Mouse (Mus musculus) frontal cortex, adult (tissue): Measurements from ENCODE around the gene Dst.
A peak's percentile ranks its signal among the peaks of the same experiment; 100 is the strongest.

Experiments used
- ATAC-seq: cut with Nextera tagmentation; 2 replicates; pipeline ENCODE4 v1.9.2; 2017; ENCODE audit warnings: mild to moderate bottlenecking, moderate library complexity, mixed read lengths; ENCODE audit not compliant: low TSS enrichment

Gene Dst

DNA sequence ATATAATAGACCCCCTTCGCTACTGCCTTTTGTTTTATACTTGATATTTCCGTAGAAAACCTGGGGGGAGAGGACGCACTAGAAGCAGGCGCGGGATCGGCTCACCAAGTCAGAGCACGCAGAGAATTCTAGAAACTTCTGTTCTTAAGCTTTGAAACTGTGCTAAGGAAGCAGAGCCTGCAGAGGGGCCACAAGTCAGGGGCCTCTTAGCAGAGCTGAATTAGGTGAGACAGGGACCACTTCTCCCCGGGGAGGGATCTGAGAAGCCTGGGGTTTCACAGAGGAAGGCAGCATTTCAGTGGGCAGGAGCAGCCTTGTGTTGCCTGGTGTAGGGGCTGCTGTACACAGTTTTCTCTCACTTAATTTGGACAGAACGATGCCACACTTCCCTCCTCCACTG, 115.1 kb downstream of the Dst start:
- 0 out of 2 replicates have a peak, but pooled peaks have one; percentile 22 for ATAC-seq

DNA sequence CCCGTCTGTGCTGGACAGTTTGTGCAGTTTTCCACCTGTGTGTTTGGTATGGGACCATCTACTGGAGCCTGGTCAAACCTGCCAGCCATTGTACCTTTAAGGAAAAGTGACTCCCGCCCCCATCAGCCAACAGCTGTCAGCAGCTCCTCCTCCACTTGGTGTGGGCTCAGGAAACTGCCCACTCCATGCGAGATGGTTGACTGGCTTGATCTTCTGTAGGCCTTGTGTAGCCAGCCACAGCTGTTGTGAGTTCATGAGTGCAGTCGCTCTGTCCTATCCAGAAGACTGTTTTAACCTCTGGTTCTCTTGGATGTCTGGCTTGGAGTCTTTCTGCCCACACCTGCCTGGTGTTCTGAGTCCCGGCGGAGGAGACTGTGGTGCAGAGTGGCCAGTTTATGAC, 117.9 kb downstream of the Dst start:
- ATAC-seq = no peak

DNA sequence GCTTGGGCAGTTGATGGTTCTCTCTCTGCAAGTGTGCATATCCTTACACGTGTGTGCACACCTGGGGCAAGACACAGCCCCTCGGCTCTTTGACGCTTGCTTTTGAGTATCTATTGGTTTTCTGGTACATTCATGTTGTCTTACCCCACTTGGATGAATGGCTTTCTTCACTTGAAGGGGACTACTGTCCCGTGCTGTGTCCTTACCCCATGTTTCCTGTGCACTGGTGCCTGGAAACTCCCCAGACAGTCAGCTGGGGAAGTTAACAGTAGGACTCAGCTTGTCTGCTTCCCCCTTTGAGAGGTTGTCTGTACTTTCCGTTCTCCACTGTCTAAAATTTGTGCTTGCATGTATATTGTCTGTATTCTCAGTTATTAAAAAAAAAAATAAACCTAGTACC, 120.7 kb downstream of the Dst start:
- ATAC-seq = peak; percentile 13; the same call in 1 of the 2 replicates

DNA sequence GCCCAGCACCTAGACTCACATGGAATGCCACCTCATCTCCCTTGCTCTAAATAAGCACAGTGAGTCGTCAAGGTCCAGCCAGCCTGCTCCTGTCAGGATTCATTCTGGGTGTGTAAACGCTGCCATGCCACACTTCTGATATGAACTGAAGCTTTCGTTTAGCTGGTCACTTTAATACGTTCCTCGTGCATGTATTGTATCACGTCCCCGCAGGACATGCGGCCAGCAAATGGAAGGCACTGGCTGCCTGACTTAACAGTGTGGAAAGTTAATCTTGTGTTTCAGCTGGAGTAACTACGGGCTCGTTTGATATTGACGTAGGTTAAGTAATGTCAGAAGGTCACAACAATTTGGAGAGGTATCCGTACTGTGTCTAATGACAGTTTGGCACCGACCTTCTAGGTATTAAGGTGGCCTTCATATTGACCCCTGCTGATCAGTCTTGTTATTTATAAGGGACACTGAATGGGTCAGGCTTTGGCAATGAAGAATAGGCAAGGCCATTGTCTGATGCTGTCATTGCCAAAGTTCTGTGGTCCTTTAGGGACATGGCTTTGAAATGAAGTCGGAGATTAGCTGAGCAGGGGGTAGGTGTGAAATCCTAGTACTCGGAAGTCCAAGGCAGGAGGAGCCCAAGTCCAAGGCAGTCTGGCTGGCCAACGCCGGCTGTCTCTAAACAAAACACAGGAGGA, 122.5 kb downstream of the Dst start:
- no peak for ATAC-seq

DNA sequence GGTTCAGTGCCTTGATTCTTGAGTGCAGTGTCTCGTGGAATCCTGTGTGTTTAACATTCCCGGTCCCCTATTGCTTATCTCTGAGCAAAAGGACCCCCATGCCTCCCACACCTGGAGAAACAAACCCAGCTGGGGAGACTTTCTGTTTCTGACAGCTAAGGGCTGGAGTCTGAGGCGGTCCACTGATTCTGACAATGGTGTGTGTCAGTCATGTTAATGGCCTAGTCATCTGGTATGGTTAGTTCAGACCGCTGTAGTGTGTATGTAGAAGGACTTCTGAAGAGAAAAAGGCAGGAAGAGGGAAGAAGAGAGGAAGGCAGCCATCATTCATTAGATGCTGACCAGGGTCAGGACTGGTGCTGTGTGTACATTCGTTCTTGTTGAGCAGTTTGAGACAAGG, 125.0 kb downstream of the Dst start:
- ATAC-seq = no peak

DNA sequence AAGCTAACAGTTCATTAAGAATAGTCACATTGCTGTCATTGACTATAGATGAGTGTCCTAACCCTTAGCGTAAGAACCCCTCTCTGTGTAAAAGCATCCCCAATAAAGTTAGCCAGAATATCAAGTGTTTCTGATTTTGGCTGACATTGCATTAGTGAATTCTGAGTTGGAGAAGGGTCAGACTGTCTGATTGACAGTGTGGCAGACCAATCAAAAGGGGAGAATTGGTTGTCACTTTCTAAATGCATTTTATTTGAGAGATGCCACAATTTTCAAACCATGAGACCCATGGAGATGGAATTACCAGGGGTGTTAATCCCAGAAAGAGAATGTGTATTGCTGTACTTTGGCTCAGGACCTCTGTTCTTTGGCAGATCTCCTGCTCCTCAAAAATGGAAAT, 125.5 kb downstream of the Dst start:
- no peak for ATAC-seq

DNA sequence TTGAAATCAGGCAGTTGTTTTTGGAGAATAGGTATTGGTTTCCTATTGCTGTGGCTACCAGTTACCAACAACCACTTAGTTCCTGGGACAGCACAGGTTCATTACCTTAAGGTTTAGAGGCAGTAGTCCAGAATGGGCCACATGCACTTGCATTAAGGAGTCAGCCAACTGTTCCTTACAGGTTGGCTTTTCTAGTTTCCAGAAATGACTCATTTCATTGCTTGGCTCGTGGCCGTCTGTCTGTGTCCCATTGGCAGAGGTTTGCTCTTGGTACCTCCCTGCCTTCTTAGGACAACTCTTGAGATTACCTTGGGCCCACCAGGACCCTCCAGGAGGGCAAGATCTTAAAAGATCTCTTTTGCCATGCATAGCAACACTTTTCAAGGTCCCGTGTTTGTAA, 125.9 kb downstream of the Dst start:
- no peak for ATAC-seq

DNA sequence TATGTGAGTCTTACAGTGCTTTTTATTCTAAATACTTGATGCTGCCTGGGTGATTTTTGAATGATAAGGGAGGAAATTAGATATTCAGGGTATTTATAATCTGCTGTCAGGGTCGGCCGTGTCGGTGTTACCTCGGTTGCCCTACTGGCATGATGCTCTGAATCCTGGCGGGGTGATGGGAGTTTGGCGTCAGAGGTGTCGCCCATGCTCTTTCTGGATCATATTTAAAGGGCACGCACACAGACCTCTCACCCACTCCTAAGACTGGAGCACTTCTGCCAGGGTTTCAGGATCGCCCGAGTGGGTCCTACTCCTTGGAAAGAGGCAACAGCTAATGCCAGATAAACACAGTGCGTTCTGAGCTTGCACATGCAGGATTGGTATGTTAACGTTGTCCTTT, 128.1 kb downstream of the Dst start:
- ATAC-seq = no peak

DNA sequence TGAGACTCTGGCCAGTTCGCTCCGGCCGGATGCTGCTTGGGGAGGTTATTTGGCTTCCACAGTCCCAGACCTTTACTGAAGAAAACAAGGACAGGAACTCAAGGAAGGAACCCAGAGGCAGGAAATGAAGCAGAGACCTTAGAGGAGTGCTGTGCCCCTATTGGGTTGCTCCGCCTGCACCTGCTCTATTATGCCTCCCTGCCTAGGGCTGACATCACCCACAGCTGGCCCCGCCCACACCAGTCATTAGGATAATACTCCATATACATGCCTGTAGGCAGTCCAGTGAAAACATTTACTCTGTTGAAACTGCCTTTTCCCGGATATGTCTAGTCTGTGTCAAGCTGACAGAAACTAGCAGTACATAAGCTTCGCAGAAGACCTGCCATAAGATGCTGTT, 130.5 kb downstream of the Dst start:
- ATAC-seq = no peak

DNA sequence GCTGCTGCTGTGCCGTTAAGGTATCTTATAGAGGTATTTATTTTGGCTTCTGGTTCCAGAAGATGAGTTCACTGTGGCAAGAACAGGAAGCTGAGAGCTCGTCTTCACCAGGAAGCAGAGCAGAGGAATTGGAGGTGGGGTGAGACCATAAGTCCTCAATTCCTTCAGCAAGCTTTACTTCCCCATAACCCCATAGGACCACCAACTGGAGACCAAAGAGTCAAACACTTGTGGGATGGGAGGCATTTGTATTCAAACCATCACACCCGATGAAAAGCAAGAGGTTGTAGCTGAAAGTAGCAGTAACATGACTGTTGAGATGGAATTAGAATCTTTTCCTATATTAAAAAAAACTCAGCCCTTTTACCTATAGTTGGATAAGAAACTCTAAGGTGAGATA, 132.0 kb downstream of the Dst start:
- ATAC-seq = no peak

DNA sequence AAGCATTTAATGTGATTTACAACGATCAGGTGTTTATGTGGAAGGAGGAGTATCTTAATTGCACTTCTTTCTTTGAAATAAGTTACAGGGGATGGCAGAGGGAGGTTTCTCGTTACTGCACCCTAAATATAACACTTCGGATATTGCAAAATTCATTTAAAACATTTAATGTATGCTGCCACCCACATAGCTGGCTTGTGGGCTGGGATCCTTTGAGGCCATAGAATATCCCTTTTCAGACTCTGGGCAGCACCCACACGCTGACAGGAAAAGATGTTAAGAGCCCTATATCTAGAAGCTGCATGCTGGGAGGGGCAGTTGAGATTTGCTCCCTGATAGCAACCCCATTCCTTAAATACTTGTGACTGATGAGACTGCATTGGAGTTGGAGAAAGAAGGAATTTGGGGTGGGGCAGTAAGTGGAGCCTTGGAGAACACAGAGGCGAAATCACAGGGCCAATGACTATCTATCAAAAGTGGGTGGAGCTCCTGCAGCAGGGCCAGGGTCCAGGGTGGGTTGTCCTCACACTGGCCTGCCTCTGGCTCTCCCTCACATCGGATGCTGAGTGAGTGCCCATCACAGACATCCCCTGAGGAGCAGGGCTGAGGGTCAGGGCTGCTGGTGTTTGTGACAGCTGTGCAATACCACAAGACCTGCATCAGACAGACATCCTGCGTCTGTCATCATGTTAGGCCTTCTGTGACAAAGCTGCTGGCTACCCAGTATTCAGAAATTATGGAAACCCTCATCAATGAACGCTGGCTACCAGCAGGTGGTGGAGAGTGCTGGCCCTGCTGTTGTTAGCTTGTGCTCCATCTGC, 133.1 kb downstream of the Dst start:
- peak; percentile 74 for ATAC-seq

DNA sequence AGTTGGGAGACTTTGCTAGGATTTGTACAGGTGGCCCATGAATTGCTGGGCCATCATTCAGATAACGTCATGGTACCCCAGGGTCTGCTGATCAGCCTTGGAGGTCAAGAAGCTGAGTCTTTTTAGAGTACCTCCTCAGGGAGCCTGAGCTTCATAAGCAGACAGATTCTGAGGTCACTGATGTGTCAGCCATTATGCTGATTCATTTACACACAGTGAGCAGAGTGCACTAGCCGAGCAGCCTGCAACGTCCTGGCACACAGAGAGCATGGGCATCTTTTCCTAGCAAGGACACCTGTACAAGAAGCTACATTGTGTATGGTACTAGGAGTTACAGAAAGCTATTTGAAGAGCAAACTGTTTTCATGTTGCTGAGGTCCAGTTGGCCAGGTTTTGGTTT, 134.3 kb downstream of the Dst start:
- no peak for ATAC-seq

DNA sequence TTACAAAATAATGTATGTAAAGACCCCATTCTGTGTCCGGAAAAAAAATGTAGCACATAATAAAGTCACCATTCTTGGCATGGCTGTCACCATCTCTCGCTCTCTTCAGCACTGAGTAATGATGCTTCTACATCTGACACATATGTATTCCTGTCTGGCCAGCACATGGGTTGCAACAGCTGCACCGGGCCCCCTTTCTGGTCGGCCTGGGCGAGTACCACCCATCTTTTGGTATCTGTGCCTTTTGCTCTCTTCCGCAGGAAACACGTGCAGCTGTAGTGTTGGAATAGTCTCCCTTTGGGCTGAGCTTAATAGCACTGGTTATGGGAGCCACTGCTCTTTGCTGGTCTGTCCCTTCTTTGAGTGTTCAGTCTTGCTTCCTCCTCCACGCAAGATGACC, 135.3 kb downstream of the Dst start:
- no peak for ATAC-seq

DNA sequence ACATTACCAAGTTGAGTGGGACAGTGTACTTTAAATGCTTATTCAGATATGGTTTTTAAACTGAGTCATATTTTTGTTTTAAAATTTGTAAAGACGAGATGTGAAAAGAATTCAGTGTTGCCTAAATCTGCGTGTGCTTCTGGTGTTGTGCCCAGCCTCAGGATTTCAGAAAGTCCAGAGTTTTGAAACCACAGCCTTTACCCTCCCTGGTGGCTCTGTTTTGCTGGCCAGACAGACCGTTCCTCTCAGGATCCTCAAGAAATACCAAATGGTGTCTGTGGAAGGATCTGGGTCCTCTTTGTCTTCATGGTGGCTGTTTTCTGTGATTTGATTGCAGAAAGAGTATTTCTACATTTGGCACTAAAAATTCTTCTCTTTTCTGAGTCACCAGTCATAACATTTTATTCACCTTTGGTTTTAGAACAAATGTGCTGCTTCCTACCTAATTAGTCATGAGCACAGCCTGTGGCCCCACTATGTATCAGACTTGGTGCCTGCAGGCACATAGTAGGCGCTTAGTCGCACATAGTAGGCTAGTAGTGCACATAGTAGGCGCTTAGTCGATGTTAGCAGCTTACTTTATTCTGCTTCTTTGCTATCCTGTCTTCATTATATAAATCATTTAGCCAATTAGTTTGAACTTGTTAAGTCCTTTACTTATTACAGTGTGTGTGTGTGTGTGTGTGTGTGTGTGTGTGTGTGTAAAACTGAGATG, 136.0 kb downstream of the Dst start:
- ATAC-seq = no peak

DNA sequence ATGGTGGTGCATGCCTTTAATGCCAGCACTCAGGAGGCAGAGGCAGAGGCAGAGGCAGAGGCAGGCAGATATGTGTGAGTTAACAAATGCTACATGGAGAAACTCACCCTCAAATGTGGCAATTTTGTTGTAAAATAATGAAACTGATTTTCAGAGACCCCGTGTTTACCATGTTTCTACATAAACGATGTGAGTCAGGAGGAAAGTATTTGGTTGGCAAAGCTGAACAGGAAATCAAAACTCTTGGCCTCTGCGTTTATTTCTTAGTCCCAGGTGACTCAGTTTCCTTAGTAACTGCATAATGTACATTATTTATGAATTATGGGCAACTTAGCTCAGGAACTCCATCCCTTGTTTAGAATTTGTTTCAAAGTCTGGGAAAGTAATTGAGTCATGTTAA, 136.7 kb downstream of the Dst start:
- no peak for ATAC-seq

DNA sequence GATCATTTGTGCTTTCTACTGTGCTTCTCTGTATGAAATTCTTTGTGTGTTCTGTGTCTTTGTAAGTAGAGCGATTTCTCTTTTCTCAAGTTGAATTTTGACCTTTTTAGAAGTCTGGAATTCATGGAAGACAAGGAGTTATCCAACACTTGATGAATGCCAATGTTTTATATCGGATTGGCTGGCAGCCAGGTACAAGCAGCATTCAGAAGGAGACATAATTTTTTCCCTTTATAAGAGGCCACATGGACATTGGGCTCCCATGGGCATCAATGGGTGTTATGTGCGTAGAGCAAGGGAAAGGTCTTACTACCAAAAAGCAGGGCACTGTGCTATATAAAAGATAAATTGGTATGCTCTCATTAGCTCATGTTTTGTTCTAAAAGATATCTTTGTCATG, 139.3 kb downstream of the Dst start:
- no peak for ATAC-seq

DNA sequence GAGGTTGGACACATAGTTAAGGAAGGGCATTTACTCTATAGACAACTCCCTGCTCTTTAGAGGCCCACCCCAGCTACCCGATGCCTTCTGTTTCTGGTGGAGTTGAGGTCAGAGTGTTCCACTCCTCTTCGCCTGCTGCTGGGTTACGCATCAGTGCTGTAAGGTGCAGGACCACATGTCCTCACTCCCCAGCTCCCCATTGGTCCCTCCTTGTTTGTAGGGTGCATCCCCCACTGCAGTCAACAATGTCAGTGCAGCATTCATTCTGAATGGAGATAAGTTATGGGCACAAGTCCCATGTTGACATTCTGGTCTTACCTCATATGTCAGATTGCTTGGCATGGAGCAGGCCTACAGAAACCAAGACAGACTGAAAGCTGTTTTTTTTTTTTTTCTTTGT, 143.2 kb downstream of the Dst start:
- ATAC-seq = no peak

DNA sequence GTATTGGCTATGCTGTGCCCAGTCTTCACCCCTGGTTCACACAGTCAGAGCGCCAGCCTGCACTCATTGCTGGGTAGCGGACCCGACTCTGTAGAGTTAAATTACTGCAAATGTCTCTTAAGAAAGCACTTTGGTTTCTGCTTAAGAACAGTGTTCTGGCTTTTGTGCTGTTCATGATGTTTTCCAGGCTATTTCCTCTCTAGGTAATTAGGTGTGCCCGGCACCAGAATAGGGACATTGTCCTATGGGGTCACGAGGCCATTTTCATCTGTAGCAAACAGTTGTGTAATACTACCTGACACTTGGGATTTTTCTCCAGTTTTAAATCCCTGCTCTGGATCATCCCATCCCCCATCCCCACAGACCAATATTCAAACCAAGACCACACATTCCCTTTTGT, 144.4 kb downstream of the Dst start:
- ATAC-seq = no peak

DNA sequence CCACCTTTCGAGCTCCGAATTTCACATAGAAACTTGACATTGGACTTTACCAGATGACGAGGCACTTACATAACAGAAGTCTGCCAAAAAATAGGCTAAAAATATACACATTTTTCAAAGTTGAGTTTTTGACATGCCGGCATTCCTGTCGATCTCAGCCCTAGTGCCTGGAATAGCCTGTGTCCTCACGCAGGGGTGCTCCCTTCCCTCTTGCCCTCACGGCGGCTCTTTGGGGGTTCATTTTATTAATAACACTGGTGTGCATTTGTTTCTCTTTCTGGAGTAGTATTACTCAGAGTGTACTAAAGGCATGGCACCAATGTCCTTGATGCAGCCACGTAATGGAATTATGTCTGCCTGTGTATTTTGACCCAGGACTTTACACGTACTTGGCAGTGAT, 146.9 kb downstream of the Dst start:
- ATAC-seq = no peak

DNA sequence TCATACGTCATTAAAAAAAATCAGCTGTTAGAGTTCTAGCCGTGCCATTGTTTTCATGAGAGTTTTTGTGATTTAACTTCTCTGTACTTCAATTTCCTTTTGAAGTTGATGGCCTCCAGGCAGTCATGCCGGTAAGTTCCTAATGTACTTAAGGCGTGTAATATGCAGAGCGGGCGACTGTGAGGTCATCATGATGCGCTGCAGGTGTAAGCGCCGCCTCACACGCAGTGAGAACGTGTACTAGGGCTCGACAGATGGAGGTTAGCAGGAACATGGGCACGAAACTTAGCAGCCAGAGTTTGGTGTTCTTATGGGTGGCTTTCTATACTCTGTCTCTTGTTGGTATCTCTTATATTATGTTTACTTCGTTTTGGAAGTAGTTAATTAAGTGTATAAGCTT, 148.6 kb downstream of the Dst start:
- ATAC-seq = no peak

DNA sequence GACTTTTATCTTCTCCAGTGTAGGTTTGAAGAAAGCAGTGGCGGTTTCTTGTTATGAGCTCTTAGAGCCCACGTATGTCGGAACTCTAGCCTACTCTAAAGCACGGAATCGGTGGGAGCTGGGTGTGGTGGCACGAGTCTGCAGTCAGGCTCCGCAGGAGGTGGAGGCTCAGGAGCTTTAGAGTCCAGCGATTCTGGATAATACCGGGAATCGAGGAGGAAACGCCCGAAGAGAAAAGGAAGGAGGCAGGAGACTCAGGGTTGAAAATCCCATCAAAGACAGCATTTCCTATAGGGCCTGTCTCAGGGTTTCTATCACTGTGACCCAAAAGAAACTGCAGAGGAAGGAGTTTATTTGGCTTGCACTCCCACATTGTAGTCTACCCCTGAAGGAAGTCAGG, 151.2 kb downstream of the Dst start:
- ATAC-seq = no peak

DNA sequence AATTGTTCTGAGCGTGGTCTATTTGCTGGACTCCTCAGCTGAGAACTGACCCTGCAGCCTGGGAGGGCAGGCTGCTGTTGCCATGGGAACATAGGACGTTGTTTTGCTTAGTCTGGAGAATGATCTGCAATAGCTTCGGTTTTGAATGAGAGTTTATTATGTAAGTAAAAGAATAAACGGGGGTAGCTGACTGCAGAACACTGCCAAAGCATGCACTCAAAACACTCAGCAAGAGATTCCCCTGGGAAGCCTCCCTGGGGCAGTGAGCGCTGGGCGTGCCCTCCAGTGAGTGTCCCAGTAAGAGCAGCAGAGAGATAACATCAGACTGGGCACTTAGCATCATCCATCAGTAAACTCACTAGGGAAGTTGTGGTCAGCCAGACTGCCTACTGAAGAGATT, 152.4 kb downstream of the Dst start:
- peak; percentile 47 for ATAC-seq

DNA sequence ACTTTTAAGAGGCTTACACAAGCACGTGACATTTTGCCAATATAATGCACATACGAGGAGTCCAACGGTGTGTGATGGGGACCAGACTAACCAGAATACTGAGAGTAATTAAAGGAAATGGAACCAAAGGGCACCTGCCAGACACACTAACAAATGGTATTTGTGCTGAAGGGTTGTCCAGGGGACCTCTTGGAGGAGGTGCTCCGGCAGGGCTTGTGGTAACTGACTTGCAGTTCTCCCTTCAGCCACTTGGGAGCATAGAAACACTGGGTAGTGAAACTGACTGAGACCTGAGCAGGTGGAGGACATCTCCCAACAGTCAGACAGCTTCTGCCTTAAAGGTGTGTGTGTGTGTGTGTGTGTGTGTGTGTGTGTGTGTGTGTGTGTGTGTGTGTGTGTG, 153.1 kb downstream of the Dst start:
- peak; percentile 77 for ATAC-seq
